Mouse (Mus musculus): Measurements from ENCODE around the gene Tmem202. TPM values are rescaled to one million over a fixed set of nuclear protein-coding genes. Genes with fewer than 3 reads are reported as not detected.

Tmem202 gene
- total RNA-seq, 1 experiment from 2014 or later: not detected

DNA sequence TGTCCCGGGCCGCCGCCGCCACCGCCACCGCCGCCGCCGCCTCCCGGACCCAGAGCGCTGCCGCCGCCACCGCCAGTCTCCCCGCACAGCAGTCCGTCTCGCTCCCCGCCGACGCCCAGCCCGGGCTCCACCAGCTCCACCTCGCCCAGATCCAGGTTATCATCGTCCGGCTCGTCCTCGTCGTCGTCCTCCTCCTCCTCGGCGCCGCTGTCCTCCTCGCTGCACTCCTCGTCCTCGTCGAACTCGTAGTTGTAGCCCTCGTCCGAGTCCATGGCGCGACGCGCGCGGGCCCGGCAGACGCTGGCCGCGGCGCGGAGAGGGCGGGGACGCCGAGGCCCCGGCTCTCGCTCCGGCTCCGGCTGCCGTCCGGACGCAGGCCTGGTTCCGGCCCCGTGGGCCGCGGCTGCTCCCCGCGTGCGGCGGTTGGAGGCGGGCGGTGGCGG, 53.5 kb downstream of the Tmem202 start:
- no peak for ATAC-seq (replicated peaks in 1 of 2; ENCODE audit: insufficient read depth in 1 of 2, low FRiP score in 2 of 2, low TSS enrichment in 1 of 2, low read depth in 1 of 2, poor library complexity in 2 of 2, severe bottlenecking in 2 of 2)

DNA sequence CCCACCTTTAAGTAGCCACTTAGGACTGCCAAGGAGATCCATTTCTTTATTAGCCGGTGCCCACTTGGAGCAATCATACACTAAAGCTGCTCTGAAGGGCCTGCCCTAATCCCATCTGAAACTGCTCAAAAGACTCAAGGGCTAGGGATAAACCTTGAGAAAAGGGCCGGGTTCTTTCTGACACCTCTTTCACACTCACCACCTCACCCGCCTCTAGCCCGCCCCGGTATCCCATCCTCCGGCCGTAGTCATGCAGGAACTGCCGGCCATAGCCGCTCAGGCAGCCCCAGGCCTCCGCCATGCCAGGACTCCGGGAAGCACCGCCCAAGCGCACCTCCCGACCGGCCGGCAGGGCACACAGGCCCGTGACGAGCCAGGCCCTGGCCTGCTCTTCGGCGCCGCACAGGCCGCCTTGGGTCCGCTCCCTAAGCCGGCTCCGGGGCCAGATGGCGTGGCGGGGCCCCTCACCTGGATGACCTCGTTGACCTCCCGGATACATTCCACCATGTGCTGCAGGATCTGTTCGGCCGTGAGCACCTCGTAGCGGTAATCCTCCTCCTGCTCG, 54.1 kb downstream of the Tmem202 start:
- ATAC-seq (replicated peaks in 1 of 2; ENCODE audit: insufficient read depth in 1 of 2, low FRiP score in 2 of 2, low TSS enrichment in 1 of 2, low read depth in 1 of 2, poor library complexity in 2 of 2, severe bottlenecking in 2 of 2): peak in 1 of 2 experiments; percentile 40; a peak in 3 of 4 replicates

- ATAC-seq (replicated peaks in 1 of 2; ENCODE audit: insufficient read depth in 1 of 2, low FRiP score in 2 of 2, low TSS enrichment in 1 of 2, low read depth in 1 of 2, poor library complexity in 2 of 2, severe bottlenecking in 2 of 2): no peak
Observed at GRCm38 (mm10) chr9:59484760-59485159, 54.9 kb downstream of the Tmem202 start.

DNA sequence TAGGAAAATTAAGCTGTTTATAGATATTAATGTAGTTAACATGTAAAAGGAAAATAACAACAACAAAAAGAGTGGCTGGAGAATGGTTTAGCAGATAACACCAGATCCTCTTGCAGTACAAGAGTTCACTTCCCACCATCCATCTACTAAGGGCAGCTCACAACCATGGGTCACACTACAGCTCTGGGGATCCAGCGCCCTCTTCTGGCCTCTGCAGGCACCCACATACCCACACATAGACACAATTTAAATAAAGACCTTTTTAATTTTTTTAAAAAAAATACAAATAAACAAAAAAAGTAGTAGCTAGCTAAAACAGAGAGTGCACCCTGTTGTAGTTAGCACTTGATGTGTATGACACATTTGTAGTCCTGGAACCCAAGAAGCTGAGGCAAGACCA, 57.2 kb downstream of the Tmem202 start:
- no peak for ATAC-seq (replicated peaks in 1 of 2; ENCODE audit: insufficient read depth in 1 of 2, low FRiP score in 2 of 2, low TSS enrichment in 1 of 2, low read depth in 1 of 2, poor library complexity in 2 of 2, severe bottlenecking in 2 of 2)

DNA sequence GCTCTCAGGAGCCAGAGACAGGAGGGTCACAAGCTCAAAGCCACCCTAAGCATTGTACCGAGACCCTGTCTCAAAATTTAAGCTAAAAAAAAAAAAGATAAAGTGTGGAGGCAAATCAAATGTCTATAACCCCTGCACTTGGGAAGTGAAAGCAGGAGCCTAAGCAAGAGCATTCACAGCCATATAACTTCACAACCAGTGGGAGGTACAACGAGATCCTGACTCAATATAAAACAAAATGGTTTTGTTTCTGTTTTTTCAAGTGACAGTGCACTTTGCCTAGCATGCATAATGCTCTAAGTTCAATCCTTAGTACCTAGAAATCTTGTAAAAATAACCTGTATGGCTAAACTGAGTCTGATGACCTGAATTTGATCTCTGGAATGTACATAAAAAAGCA, 63.0 kb downstream of the Tmem202 start:
- ATAC-seq (replicated peaks in 1 of 2; ENCODE audit: insufficient read depth in 1 of 2, low FRiP score in 2 of 2, low TSS enrichment in 1 of 2, low read depth in 1 of 2, poor library complexity in 2 of 2, severe bottlenecking in 2 of 2): no peak

DNA sequence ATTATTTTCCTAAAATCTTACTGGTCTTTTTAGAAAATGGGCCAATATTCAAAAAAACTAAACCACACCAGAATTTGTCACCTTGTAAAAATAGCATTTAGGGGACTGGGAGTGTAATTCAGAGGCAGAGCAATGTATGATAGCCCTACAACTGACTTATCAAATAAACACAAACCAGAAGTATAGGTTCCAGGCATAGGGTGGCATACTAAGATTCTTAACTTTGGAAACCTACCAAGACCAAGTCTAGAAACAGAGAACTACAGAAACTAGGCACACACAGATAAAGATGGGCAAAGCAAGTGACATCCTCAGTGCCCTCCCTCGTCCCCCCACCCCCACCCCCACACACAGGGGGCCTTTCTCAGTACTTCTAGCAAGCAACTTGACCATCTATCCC, 64.8 kb downstream of the Tmem202 start:
- ATAC-seq (replicated peaks in 1 of 2; ENCODE audit: insufficient read depth in 1 of 2, low FRiP score in 2 of 2, low TSS enrichment in 1 of 2, low read depth in 1 of 2, poor library complexity in 2 of 2, severe bottlenecking in 2 of 2): no peak

DNA sequence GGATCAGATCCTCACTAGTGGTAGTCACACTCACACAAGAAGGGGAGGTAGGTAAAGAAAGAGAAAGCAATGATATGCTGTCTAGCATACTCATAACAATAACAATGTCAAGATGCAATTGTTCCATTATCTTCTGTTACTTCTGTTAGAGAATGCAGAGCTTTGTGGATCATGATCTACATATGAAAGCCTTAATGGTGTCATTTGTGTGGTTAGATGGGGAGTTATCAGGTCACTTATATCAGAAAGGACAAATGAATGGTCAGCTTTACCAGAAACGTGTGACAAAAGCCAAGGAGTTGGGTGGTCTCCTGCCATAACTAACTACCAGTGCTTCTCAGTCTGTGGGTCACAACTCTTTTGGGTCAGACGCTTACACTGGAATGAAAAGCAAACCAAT, 66.5 kb downstream of the Tmem202 start:
- no peak for ATAC-seq (replicated peaks in 1 of 2; ENCODE audit: insufficient read depth in 1 of 2, low FRiP score in 2 of 2, low TSS enrichment in 1 of 2, low read depth in 1 of 2, poor library complexity in 2 of 2, severe bottlenecking in 2 of 2)

GRCm38 (mm10) chr9:59469446-59469845, 70.2 kb downstream of the Tmem202 start:
- no peak for ATAC-seq (replicated peaks in 1 of 2; ENCODE audit: insufficient read depth in 1 of 2, low FRiP score in 2 of 2, low TSS enrichment in 1 of 2, low read depth in 1 of 2, poor library complexity in 2 of 2, severe bottlenecking in 2 of 2)

Other genes starting within 250 kb of the Tmem202 start
- gene Adpgk, start 248.3 kb downstream of the Tmem202 start, total RNA-seq (2017): 61.0 and 95.3 TPM in 2 replicates
- gene Bbs4, start 186.3 kb downstream of the Tmem202 start, total RNA-seq (2017): 22.8 and 27.7 TPM in 2 replicates
- gene Arih1, start 53.2 kb downstream of the Tmem202 start, total RNA-seq (2017): 98.4 and 161 TPM in 2 replicates
- 62.5 and 69.7 TPM in 2 replicates for gene Hexa, start 307 bp downstream of the Tmem202 start, total RNA-seq (2017)
- not detected in 2 replicates for gene Celf6, start 38.1 kb upstream of the Tmem202 start, total RNA-seq (2017)
- 38.2 and 38.8 TPM in 2 replicates for gene Parp6, start 77.4 kb upstream of the Tmem202 start, total RNA-seq (2017)
- gene Pkm, start 116.5 kb upstream of the Tmem202 start, total RNA-seq (2017): 547 and 732 TPM in 2 replicates
- 1.2 TPM in 1 of 2 replicates, not detected in the other for gene Gramd2, start 140.3 kb upstream of the Tmem202 start, total RNA-seq (2017)
- gene Senp8, start 210.9 kb upstream of the Tmem202 start, total RNA-seq (2017): 4.8 and 11.2 TPM in 2 replicates
- gene Myo9a, start 211.0 kb upstream of the Tmem202 start, total RNA-seq (2017): 14.9 and 27.3 TPM in 2 replicates